Mouse (Mus musculus) telencephalon, adult 2 months (tissue): ENCODE data around the gene Pnmal1.
"Not testable (repeated sequence)": the region's sequence is repeated elsewhere in the genome, so short reads cannot be mapped to it uniquely, and the experiment has no call there.

ENCODE experiments used
- DNase-seq: peaks from one replicate; pipeline ENCODE4 v3.0.0-alpha.2; 2011; ENCODE audit warnings: low read depth, low spot score

Pnmal1 gene

DNA sequence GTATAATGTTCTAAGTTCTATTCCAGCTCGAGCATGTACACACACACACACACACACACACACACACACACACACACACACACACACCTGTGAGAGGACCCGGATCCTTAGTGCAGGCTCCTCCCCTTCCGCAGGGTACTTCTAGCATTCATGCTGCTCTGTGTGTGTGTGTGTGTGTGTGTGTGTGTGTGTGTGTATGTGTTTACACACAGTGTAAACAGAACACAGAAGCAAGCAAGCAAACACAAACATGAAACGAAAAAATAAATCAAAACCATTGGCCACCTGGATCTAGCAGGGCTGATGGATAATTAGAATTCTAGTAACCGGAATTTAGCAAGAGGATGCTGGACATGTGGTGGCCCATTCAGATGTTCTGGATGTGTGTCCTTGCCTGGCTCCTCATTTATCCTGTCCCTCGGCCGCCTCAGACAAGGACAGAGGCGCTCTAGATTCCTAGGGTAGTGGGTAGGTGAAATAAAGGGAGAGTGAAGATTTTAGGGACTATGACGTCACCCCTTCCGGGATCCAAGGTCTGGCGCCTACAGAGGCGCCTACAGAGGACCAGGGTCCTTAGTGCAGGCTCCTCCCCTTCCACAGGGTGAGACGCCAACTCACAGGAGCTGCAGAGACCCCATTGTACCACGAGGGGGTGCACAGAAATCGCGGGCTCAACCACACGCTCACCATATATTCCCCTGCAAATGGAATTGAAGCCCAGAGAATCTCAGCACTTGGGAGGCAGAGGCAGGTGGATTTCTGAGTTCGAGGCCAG is 8.4 kb upstream of the Pnmal1 start:
- DNase-seq, result peak; percentile 62

DNA sequence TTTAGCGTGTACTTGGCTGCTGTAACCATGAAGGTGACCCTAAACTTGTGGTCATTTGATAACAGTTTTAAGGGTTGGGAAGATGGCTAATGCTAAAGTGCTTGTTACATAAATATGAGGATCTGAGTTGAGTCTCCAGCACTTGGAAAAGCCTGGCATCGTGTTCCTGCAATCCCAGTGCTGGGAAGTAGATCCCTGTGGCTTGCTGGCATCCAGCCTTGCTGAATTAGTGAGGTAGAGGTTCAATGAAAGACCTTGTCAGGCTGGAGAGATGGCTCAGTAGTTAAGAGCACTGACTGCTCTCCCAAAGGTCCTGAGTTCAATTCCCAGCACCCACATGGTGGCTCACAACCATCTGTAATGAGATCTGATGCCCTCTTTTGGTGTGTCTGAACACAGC is 5.7 kb upstream of the Pnmal1 start:
- not testable (repeated sequence) for DNase-seq

DNA sequence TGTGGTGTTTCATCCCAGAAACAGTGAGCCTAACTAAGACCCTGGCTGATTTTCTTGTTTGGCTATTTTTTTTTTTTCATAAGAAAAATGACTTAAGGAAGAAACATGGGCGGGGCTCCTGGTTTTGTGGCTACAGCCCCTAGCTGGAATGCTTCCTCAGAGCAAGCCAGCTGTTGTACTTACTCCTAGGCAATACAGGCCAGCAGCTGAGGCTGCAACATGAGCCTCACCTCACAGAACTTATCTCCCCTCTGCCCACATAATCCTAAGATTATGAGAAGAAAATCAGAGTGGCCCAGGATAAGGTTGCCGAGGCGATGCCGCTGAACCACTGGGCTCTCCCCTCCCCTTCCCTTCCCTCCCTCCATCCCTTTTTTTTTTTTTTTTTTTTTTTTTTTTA is 3.8 kb upstream of the Pnmal1 start:
- DNase-seq, result no peak

DNA sequence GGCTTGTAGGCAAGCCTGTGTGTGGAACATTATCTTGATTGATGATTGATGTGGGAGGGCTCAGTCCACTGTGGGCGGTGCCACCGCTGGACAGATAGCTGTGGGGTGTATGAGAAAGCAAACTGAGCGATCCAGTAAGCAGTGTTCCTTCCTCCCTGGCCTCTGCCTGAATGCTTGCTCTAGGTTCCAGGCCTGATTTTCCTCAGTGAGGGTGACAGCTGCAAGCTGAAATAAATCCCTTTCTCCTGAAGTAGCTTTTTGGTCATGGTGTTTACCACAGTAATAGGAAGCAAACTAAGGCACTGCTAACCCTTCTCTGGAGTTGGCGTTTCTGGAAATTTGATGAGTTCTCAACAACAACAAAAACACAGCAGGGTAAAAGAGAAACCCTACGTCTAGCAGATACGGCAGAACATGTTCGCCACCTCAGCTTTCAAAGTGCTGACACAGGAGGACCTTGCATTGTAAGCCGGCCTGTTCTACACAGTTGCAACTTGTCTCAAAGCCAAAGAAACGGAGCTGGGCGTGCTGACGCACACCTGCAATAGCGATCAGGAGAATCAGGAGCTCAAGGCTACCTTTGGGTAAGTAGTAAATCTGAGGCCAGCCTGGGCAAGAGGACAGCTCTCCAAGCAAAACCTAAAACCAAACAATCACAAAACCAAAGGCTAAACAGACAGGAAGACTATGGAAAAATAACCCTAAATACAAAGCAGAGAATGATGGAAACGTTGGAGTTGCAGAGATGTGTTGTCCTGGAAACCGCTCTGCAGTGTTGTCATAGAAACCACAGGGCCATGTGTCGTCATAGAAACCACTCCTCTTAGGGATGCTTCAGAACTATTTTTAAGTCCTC is 2.8 kb upstream of the Pnmal1 start:
- DNase-seq, result peak; percentile 93

DNA sequence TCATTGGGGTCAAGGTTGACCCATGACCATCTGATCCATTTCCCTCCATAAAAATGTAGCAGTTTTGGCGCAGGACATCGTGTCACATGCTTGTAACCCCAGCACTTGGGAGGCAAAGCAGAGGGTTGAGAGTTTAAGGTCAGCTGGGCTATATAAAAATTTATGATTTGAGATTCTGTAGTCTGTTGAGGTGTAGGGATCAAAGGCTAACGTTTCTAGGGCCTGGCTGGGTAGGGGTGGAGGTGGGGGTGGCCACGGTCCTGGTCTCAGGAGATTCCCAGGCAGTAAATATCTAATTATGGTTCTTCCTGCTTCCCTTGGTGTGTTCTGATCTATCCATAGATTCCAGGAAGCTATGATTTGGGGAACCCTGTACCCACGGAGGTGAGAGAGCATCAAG is 2.2 kb downstream of the Pnmal1 start:
- DNase-seq, result no peak

DNA sequence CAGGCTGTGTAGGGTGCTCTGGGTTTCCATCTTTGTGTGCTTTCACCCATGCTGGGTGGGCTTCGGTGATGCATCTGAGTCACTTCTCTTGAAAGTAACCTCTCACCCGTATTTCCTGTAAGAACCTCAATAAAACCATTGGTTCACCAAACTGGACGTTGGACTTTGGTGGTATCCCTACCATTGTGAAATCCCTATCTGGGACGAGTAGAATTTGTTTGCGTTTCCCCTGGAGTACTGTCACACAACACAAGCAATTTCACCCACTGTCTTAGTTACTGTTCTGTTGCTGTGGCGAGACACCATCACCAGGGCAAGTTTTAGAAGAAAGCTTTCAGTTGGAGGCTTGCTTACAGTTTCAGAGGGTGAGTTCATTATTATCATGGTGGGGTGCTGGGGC is 8.9 kb downstream of the Pnmal1 start:
- DNase-seq, result no peak

DNA sequence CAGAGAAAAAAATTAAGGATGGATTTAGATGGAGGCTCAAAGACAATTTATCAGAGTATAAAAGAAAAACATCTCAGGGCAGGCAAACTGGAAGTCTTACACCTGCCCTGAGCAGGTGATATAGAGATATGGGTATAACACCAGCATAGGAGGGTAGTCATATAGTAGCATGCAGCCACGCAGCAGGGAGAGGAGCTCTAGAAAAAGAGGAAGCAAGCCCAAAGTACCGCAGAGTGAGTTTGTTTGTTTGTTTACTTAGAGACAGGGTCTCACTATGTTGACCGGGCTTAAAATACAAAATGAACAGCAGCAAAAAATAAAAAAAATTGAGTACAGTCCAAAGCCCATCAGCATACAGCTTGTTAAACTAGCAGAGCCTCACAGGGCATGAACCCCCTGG is 11.7 kb downstream of the Pnmal1 start:
- no peak for DNase-seq

DNA sequence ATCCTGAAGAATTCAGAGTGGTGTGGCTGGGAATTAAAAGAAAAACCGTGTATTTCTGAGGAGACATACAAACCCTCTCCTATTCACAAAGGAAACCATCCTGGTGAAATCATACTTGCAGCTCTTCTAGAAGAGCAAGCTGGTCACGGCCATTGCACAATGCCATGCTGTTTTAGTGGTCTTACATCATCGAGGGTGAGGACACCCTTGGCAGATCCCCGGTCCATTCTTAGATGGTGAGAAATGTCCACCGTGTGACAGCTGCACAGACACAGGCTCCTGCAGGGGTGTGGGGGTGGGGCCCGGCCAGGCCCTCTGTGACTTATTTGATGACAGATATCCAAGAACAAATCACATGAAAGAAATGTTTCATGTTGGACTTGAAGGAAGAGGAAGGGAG is 14.5 kb downstream of the Pnmal1 start:
- peak; percentile 71 for DNase-seq

DNA sequence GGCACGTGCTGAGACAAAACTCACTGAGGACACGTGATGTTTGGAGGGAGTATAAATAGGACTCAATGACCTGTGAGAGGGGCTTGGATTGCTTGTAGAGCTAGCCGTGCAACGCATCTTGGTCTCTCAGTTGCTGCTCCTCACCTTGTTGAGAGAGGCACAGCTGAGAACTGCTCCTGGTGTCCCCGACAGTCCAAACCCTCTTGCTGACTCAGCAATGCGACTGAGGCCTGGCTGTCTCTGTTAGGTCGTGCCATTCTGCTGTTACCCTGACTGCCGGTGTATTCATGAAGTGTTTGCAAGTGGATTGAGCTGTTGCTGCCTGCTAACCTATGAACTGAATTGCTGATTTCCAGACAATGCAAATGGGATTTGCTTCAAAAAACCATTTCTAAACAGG is 16.8 kb downstream of the Pnmal1 start:
- DNase-seq, result no peak

DNA sequence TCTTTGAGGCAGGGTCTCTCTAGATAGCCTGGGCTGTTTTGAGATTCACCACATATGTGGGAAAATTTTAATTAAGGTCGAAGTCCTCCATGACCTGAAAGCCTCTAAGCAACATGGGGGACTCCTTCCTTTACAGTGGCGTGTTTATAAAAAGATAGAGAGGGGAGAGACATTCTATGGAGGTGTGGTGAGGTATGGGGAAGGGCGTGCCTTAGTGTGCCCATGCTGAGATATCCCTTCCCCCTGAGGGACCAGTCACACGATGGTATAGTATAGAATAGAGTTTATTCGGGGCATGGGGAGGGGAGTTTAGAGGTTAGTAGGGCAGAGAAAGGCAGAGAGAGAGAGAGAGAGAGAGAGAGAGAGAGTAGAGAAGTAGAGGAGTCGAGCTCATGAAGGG is 18.7 kb downstream of the Pnmal1 start:
- DNase-seq, result no peak

DNA sequence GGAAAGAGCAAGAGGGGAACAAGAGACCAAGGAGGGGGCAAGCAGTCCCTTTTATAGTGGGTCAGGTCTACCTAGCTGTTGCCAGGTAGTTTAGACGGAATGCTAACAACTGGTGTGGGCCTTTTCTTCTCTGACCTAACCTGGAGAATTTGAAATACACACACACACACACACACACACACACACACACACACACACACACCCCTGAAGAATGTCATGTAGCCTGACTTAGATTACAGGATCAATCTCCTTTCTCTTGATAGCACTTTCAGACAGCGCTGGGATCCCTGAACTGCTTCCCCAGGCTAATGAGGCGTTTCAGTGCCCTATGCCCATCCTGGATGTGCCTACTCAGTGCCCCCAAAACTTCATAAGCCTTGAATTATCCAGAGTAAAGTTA is 19.1 kb downstream of the Pnmal1 start:
- no peak for DNase-seq

DNA sequence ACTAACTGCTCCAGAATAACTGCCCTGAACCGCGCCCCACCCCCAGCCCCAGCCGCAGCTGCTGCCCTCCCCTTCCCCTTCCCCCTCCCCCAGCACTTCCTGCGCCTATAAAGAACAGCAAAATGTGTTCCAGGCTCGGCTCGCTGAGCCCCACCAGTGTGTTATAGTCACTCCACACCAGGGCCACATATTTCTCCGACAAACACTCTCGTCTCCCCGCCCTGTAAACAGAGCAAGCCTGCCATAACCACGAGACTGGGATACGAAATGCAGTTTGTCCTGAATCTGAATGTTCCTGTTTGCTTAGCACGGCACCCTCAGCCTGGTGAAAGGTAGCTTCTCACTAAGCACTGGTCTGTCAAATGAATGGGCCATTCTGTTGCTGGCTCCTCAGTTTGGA is 20.9 kb downstream of the Pnmal1 start:
- no peak for DNase-seq

DNA sequence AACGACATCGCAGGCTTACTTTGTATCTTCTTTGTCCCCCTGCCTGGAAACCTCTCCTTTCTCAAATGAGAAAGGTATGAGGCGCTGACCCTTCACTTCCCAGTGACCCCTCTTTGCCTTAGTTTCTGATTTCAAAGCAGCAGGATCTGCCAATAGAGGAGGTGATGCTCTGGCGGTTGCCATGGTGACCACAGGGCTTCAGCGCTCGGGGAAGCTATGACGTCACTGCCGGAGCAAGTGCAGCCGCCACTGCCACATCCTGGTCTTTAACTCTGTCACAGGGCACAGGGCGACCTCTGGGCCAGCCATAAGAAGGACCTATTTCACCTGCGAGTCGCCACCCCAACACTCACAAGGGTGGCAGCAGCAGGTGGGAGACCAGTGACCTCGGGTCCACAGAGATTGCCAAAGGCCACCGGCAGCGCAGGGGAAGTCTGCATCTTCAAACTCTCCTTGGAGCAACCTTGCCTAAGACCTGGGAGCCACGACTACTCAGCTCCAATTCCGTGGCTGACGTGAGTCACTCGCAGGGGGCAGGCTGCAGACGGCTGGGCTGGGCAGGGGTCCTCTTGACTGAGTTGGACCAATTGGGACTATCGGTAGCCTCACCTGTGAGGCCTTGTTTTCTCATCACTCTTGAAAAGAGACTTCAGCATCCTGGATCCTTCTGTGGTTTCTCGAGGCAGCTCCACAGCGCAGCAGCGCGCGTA is 23.5 kb downstream of the Pnmal1 start, which contains the start of gene Gm42372:
Gene Gm42372, plus strand, starts transcription at position 228 of the 710 bp plus-strand sequence.
- DNase-seq, result peak; percentile 89

DNA sequence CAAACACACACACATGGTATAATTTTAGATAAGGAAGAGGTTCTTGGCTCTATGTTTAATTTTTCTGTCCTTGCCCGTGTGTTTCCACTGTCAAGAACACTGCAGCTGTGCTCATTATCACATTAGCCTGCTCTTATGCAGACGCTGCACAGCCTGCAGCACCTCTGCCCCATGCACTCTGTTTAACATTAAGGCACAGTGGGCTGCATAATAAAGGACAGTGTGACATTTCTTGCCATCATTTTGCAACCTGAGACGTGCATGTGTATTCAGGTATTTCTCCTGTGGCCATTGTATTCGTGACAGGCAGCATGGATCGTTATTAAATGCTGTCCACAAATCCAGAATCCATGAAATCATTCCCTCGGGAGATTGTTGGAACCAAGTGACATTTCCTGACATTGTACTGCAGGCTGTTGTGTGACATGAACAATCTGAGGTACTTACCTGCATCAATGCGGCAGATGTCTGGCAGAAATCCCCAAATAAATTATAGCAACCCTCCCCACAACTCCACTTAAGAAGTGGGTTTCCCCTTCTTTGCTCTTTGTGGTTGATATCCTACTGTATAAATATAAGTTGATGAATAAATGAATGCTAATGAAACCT is 28.2 kb downstream of the Pnmal1 start:
- DNase-seq, result no peak

DNA sequence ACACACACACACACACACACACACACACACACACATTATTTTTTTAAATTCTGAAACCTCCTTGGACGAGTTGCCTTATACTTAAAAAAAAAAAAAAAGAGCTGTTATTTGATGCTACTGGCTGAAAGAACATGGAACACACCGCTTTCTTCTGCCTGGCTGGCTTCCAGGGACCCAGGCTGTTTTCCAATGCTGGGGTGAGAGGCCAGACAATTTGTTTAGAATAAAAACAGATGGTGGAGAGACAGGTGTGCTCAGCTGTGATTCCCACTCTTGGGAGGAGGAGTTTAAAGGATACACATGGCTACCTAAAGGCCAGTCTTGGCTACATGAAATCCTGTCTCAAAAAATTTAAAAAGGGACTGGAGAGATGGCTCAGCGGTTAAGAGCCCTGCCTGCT is 28.9 kb downstream of the Pnmal1 start:
- no peak for DNase-seq

DNA sequence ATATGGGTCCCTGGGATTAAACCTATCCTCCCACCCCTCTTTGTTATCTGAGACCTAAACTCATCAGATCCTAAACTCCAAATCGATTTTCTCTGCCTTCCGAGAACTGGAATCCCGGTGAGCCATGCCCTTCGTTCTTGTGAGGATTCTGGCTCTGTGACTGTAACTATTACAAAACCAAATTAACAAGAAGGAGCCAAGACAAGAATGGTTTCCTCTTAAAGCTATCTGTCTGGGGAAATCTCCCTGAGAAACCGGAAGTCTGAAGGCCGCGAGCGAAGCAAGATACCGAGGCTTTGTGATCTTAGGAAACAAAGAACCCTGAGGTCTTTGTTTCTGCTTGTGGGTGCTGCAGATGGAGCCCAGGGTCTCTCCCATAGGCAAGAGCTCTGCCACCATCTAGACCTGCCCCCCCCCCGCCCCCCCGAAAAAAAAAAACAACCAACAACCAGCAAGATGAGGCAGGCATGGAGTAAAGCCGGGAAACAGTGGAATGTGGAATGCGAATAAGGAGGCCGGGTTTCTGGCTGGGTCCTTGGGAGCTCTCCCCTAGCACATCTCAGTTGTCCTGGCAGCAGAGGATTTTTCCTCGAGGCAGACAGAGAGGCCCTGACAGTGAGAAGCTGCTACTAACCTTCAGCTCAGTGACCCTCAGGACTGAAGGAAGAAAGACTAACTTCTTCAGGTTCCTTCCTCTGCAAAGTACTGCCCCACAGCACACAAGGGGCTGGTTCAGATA is 30.7 kb downstream of the Pnmal1 start:
- no peak for DNase-seq

DNA sequence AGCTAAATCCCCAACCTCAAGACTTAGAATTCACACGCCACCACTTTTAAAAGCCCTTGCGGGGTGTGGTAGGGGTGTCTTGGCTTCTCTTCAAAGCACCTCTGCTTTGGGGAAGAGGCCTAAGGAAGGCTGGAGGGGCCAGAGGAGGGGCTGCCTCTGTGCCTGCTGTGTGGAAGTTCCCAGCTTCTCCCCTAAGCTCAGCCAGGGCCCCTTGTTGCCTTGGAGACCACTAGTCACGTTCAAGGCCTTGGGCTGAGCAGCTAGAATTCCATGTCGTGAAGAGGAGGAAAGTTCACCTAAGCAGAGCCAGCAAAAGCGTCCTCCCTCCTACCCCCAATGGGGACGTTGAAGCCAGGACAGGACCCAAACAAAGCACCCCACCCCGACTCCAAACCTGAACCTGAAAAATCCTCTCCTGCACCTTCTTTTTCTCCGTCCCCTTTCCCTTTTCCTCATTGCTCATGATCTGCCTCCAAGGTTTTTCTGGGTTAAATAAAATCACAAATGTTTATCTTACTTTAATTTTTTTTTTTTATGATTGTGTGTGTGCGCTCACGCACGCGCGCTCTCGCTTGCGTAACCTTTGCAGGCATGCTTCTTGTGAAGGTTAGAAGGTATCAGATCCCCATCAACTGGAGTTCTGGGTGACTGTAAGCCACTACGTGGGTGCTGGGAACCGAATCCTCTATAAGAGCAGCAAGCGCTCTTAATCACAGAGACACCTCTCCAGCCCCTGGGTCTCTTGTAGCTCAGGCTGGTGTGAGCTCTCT is 32.4 kb downstream of the Pnmal1 start:
- no peak for DNase-seq

DNA sequence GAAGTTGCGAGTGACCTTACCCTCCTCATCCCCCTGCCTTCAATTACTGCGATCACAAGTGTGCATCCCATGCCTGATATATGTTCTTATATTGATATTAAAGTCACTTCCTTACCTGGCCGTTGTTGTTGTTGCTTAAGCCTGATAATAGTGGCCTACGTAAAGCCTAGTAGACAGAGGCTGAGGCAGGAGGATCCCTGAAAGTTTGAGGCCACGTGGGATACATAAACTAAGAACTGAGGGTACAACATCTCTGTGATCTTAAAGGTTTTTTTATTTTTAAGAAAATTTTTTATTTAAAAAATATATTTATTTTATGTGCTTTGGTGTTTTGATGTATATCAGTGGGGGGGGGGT is 33.0 kb downstream of the Pnmal1 start, which contains the start of gene Ccdc8:
Gene Ccdc8, plus strand, starts transcription at position 258 of the 357 bp plus-strand sequence.
- DNase-seq, result no peak

DNA sequence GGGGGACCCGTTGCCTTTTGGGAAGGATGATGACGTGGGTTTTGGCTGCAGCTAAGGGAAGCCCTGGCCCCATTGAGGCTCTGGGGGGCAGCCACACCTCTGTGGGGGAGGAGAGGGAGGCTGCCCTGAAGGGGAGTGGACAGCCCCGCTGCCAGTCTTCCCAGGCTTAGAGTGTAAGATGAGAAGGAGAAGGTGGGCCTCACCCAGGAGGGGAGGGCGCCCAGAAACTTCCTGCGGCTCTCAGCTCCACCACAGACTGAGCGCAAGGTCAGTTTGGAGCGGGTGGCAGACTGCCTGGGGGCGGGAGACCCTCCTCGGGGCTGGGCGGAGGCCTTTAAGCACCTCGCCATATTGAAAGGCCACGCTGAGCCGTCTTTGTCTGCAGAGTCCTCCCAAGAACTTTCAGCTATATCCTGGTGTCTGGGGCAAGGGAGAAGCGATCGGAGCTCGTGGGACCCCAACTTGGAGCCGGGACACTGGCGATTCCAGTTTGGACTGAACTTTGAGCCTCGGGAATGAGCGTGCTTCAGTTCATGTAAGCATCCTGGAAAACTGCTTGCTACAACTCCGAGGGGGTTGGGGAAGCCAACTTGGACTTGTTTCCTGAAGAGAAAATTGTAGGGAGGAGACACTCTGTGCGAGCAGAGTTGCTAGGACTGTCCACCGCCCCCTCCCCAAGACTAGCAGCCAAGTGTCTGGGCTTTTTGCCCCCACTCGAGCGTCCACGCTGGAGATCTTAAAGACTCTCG is 34.3 kb downstream of the Pnmal1 start:
- no peak for DNase-seq

DNA sequence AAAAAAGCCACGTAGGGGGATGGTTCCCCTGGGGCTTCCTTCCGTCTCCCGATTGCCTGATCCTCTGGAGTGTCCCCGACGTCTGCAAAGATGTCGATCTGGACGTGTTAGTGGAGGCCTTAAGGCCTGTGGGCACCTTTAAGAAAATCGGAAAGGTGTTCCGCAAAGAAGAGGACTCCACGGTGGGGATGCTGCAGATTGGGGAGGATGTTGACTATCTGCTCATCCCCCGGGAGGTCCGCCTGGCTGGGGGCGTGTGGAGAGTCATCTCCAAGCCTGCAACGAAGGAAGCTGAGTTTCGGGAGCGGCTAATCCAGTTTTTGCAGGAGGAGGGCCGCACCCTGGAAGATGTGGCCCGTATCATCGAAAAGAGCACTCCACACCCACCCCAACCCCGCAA is 34.9 kb downstream of the Pnmal1 start:
- DNase-seq, result no peak
